Mouse (Mus musculus) left cerebral cortex, postnatal 25 days (tissue): ENCODE data around the gene Fam13a. TPM values are rescaled to one million over a fixed set of nuclear protein-coding genes. Genes with fewer than 3 reads are reported as not detected.

Experiments
- DNase-seq, 2 experiments: peaks; one replicate each; pipeline ENCODE4 v3.0.0; 2022; ENCODE audit warnings: low spot score in 2 of 2, mixed read lengths in 1 of 2
- intact Hi-C: fragments of 180-260 bp; cut with DNase I; formaldehyde crosslinking; loops from one replicate; pipeline ENCODE4 v1.15.1; 2025
- total RNA-seq, 2 experiments: library from RNA; stranded (reverse); gene quantifications; 2 replicates each; pipeline ENCODE4 v1.2.3; 2021

Gene Fam13a
- total RNA-seq, 2 experiments from 2014 or later: 12.0 to 12.1 TPM

DNA sequence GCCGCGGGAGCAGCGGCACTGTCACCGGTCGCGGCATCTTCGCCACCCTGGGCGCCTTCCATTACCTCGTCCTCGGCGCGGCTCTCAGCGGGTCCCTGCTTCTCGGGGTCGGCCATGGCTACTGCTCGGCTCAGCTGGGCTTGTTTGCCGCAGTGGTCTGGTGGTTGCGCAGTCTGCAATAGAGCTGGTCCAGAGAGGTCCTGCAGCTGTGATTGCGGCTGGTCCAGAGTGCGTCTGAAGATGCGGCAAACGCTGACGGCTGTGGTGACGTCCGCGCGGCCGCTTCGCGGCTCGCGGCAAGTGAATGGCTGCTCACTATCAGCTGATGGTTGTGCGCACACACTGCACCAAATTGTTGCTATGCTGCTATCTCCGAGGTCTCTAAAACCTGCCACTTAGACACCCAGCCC lies 117.5 kb downstream of the Fam13a start, which contains the start of gene Nap1l5:
Nap1l5 (minus strand) TSS at position 225 of the 410 bp plus-strand sequence.
- peak; percentile 78 to 90 for DNase-seq

DNA sequence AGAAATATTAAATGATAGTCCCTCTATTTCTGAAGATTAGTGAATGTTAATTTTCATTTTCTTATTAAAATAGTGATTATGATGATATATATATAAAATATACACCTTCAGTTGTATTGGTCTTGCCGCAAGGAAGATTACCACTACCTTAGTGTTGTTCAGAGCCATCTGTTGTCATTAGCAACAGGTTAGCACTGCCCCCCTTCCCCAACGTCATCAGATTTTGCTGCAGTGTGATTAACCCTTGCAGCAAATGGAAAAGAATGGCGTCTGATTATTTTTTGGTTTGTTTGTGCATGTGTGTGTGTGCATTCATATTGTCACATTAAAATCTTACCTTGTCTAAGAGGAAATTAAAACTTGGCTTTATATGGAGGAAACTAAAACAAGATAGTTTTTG lies 119.8 kb downstream of the Fam13a start:
- intact Hi-C loops: no loop called here
- DNase-seq: no peak

More for the DNA sequence above, 117.5 kb downstream of the Fam13a start, which contains the start of gene Nap1l5:
- intact Hi-C loops: loop anchor here (2.0 kb wide), 1 partner anchor 26 kb away; no protein-coding TSS in a partner anchor

DNA sequence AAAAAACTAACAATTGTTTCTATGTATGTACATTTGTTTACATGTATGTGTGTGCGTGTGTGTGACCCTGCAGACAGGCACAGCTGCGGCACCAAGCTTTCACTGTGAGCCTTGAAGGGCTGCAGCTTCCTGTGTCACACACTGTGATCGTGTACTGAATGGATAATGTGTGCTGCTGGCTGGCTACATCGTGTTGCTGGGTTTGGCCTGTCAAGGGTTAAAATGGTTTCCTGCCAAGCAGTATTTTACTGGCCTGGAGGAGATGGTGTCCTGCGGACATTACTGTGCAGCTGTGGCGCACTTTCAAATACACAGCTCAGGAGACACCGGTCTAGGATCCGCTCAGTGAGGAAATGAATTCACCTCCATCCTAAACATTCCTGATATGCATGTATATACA lies 121.2 kb downstream of the Fam13a start:
- peak in 1 of 2 experiments; percentile 55 for DNase-seq
- intact Hi-C loops: no loop called here

- no peak for DNase-seq
- intact Hi-C loops: no loop called here
Measured at GRCm38 (mm10) chr6:58900536-58900935, 123.8 kb downstream of the Fam13a start.

DNA sequence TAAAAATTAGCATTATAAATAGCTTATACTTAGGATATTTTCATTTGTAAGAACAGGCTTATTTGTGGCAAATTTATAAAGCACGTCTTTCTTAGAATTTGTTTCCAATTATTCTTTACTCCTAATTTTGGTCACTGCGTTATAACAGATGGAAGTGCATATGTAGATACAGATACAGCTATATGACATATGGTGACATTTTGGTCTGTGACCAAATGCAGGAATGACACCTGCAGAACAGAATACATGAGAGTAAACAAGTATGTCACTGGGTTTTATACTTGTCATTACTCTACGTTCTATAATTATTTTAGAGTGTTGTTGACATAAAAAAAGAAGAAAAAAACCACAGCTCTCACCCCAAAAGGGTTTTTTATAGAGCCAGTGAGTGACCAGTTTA lies 125.3 kb downstream of the Fam13a start:
- intact Hi-C loops: no loop called here
- no peak for DNase-seq

- DNase-seq: no peak
- intact Hi-C loops: no loop called here
Measured at GRCm38 (mm10) chr6:58896648-58897047, 127.7 kb downstream of the Fam13a start.

DNA sequence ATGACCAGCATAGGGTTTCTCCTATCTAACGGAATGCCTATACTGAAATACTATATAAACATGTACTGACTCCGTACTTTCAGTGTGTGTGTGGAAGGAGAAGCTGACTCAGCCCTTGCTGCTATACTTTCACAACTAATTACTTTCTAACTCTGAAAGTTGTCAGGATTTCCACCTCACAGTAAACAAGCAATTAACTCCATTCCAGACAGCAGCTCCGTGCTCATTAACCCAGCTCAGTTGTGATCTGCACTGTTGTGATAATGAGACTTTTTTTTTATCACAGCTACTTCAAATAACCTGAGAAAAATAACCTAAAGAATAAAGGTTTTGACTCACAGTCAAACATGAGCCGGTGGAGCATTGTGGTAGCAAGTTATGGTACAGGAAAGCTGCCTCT lies 129.4 kb downstream of the Fam13a start:
- no peak for DNase-seq
- intact Hi-C loops: no loop called here

- DNase-seq: no peak
- intact Hi-C loops: no loop called here
Measured at GRCm38 (mm10) chr6:58893307-58893706, 131.0 kb downstream of the Fam13a start.

DNA sequence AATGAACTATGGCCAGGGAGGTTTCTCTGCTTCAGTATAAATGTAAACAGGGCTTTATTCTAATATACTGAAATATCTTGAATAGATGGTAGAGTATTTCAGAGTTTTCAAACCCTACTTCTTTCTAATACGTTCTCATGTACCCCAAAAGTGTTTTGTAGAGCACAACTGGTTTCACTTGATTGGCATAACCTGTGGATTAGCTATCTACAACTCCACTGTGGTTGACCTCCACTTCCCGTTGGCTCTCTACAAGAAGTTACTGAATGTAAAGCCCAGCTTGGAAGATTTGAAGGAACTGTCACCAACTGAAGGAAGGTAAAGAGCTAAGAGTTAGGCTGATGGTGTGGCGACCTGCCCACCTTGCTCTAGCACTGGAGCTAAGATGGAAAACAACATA lies 134.4 kb downstream of the Fam13a start:
- DNase-seq: no peak
- intact Hi-C loops: no loop called here

DNA sequence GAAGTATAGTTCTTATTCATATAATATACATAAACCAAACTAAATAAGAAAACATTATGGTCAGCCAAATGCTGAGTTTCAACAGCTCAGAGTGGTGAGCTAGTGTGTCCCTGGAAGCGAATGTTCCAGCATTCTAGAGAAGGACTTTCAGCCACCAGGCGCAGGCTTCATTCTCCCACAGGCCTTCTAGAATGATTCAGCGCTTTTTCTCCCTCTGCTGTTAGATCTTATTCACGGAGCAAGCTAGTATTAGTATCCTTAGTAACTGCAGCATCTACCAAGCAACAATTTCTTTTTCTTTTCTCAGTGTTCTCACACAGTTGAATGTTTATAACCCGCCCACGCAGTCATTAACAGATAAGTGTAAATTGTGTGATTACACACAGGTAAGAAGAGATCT lies 142.1 kb downstream of the Fam13a start:
- intact Hi-C loops: no loop called here
- DNase-seq: peak in 1 of 2 experiments; percentile 53

Other genes starting within 250 kb of the Fam13a start
- 100 to 1,000 TPM; 168 to 293 TPM for gene Herc3, start 193.1 kb downstream of the Fam13a start, total RNA-seq
- gene Nap1l5, start 117.5 kb downstream of the Fam13a start, total RNA-seq: 100 to 1,000 TPM; 306 to 357 TPM
- 10 to 100 TPM; 12.2 to 12.7 TPM for gene Tigd2, start 184.3 kb upstream of the Fam13a start, total RNA-seq